Mouse (Mus musculus) intestine, postnatal 0 days (tissue): ENCODE measurements around the gene Nxt1. TPM values are rescaled to one million over a fixed set of nuclear protein-coding genes. Genes with fewer than 3 reads are reported as not detected.

Source experiments
- ATAC-seq: fragments of 200-750 bp; cut with Nextera tagmentation; 2 replicates; pipeline ENCODE4 v1.8.0; 2017; ENCODE audit warnings: mild to moderate bottlenecking, moderate TSS enrichment, moderate library complexity
- H3K27ac ChIP-seq: fragments of 300-500 bp; sonication (generic); 2 replicates; pipeline ENCODE4 v1.5.1; 2014; ENCODE audit warnings: mild to moderate bottlenecking, low read depth, low read length, moderate library complexity
- H3K27me3 ChIP-seq: fragments of 300-500 bp; sonication (generic); replicated peaks from 2 replicates; pipeline ENCODE4 v1.6.1; 2014; ENCODE audit warnings: low read length, mixed read lengths; ENCODE audit not compliant: control insufficient read depth, insufficient read depth
- H3K36me3 ChIP-seq: fragments of 300-500 bp; sonication (generic); 2 replicates; pipeline ENCODE4 v1.6.1; 2014; ENCODE audit warnings: mild to moderate bottlenecking, moderate library complexity; ENCODE audit not compliant: control insufficient read depth, insufficient read depth
- H3K4me1 ChIP-seq: fragments of 300-500 bp; sonication (generic); replicated peaks from 2 replicates; pipeline ENCODE4 v1.6.1; 2014; ENCODE audit warnings: antibody characterized with exemption, low read length, mixed read lengths; ENCODE audit not compliant: control insufficient read depth, insufficient read depth
- H3K4me2 ChIP-seq: fragments of 300-500 bp; sonication (generic); replicated peaks from 2 replicates; pipeline ENCODE4 v1.6.1; 2014; ENCODE audit warnings: low read depth, mild to moderate bottlenecking, moderate library complexity
- H3K4me3 ChIP-seq: fragments of 300-500 bp; sonication (generic); 2 replicates; pipeline ENCODE4 v1.5.1; 2014; ENCODE audit warnings: low read depth, low read length
- H3K9ac ChIP-seq: fragments of 300-500 bp; sonication (generic); 2 replicates; pipeline ENCODE4 v1.6.1; 2014; ENCODE audit warnings: mild to moderate bottlenecking, low read depth, low read length
- H3K9me3 ChIP-seq: fragments of 300-500 bp; sonication (generic); 2 replicates; pipeline ENCODE4 v1.6.1; 2016; ENCODE audit warnings: mixed run types; ENCODE audit not compliant: control insufficient read depth
- CTCF ChIP-seq: sonication (generic); IDR thresholded peaks from 2 replicates; pipeline ENCODE4 v1.5.1; 2016; ENCODE audit warnings: low read depth, mild to moderate bottlenecking, control low read depth, antibody characterized with exemption, moderate library complexity
- WGBS: fragments of 180-500 bp; shearing (Covaris S2); extraction: QIAGEN DNeasy Blood & Tissue Kit; methylation state at CpG from one replicate; pipeline ENCODE4 v1.1.7; 2014; 5-methylcytosine and 5-hydroxymethylcytosine counted together
- polyA plus RNA-seq: library from polyadenylated mRNA; unstranded; fragments of >200 nt; fragmentation: Nextera tagmentation; extraction: Ambion mirVana; gene quantifications from 2 replicates; pipeline ENCODE4 v1.2.1, GENCODE M21; 2015

The Nxt1 gene
- polyA plus RNA-seq, 1 experiment from 2014 or later: 35.6 TPM

DNA sequence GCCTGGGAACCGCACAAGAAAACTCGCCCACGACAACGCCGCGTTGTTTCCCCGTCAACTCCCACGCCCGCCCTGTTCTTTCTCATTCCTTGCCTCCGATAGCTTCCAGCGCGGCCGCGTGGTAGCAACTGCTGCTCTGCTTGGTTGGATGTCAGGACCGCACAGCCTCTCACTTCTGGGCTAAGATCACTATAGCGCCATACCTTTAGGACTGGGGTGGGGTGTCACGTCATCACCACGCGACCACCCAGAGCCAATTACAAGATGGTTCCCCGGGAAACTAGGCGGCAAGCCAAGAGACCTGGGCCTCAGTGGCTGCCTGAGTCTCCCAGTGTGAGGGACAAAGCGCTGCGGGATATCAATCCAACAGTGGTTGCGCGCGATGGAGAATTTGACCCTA is 5.4 kb downstream of the Nxt1 start:
- peaks cover 21% of the 10 kb centered on the region for H3K36me3 ChIP-seq
- TF ChIP-seq CTCF: no peak
- ATAC-seq: no peak
- no peaks in the 10 kb centered on the region for H3K9me3 ChIP-seq
- H3K4me2 ChIP-seq: peak overlapping the region; percentile 54
- H3K9ac ChIP-seq: no peak overlapping the region
- WGBS: 24% methylated on average over 26 of the region's 26 CpGs
- H3K27ac ChIP-seq: no peak overlapping the region
- no peaks in the 10 kb centered on the region for H3K27me3 ChIP-seq
- peaks cover 10% of the 10 kb centered on the region; the same call in 1 of the 2 replicates for H3K4me1 ChIP-seq
- H3K4me3 ChIP-seq: peak overlapping the region; percentile 22; the same call in 1 of the 2 replicates

DNA sequence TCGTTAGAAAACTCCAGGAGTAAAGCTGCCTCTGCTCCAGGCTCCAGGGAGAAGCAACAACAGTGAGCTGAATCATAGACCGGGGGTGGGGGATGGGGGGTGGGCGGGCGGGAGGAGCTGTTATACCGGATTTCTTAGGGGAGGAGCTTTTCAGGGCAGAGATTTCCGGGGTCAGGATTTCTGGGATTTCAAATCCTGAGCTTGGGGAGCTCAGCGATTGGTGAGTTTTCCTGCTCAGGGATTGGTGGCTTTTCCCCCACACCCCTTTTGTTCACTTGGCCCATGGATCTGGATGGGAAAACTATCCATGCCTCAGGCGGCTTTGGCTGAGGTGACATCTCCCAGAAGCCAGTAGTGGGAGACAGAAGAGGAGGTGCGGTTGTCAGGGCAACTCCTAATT is 6.9 kb downstream of the Nxt1 start:
- no peak for TF ChIP-seq CTCF
- H3K4me3 ChIP-seq: peak overlapping the region; percentile 9; the same call in 1 of the 2 replicates

DNA sequence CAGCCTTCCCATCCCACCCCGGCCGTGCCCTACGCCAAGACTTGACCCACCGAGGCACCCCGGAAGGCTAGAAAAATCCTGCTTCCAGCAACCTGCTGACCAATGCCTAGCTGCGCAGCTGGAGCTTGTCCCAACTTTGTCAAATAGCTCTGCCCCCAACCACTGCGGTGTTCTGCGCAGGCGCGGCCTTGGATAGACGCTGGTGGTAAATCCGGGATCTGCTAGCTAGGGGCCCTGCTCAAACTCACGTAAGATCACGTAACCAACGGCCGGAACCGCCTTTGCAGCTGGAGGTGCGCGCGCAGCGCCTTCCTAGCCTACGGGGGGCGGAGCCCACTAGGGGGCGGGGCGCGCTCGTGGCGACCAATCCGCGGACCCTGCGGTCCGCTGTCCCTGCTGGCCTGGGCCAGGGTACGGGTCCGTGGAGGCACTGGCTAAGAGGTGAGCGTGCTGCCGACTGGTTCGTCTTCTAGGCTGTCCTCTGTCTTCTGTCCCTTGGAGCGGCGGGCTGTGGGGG is 8.4 kb downstream of the Nxt1 start, which contains the start of gene Gzf1:
TSS of gene Gzf1 (plus strand) at position 249 of the 517 bp plus-strand sequence.
- Histone ChIP-seq H3K4me2 (peak within 1 kb of the TSS; percentile 87), H3K27me3 (no peaks in the 10 kb centered on the region), H3K27ac (peak within 1 kb of the TSS; percentile 87), H3K4me3 (peak within 1 kb of the TSS; percentile 85), H3K9ac (peak within 1 kb of the TSS; percentile 87), H3K4me1 (peaks cover 6% of the 10 kb centered on the region; the same call in 1 of the 2 replicates), H3K36me3 (peaks cover 29% of the 10 kb centered on the region), H3K9me3 (no peaks in the 10 kb centered on the region)
- ATAC-seq: peak; percentile 92
- TF ChIP-seq CTCF: peak; percentile 43
- WGBS: under 1% methylated on average over 39 of the region's 39 CpGs

More for the DNA sequence above, 6.9 kb downstream of the Nxt1 start:
- Histone ChIP-seq H3K4me2 (peak overlapping the region; percentile 87), H3K9me3 (no peaks in the 10 kb centered on the region), H3K4me1 (peaks cover 6% of the 10 kb centered on the region; the same call in 1 of the 2 replicates), H3K36me3 (peaks cover 30% of the 10 kb centered on the region), H3K27ac (peak overlapping the region; percentile 71), H3K9ac (peak overlapping the region; percentile 26; the same call in 1 of the 2 replicates), H3K27me3 (no peaks in the 10 kb centered on the region)
- WGBS: 5% methylated on average over 9 of the region's 9 CpGs
- peak; percentile 46 for ATAC-seq

DNA sequence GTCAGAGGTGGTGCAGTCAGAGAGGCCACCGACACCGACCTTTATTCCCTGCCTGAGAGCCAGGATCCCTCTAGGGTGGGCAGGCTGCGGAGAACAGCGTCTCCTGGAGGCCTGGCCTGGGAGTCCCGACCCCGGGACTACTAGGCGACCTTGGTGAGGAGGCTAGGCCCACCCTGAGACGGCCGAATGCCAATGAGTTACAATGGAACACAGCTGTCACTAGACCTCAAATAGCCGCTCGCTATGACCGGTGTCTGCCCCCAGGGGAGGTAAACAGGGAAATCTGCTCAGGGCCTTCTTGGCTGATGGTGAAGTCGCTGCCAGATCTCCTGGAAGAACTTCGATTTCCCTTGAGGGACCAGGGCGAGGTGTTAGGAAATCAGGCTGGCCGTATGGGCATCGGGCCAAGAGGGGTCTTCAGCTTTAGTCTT is 9.1 kb downstream of the Nxt1 start:
- peak overlapping the region; percentile 87 for H3K27ac ChIP-seq
- H3K36me3 ChIP-seq: peaks cover 27% of the 10 kb centered on the region
- peak overlapping the region; percentile 87 for H3K4me2 ChIP-seq
- no peaks in the 10 kb centered on the region for H3K27me3 ChIP-seq
- peak; percentile 75 for TF ChIP-seq CTCF
- peak overlapping the region; percentile 85 for H3K4me3 ChIP-seq
- peak overlapping the region; percentile 87 for H3K9ac ChIP-seq
- no peaks in the 10 kb centered on the region for H3K9me3 ChIP-seq
- H3K4me1 ChIP-seq: peaks cover 6% of the 10 kb centered on the region; the same call in 1 of the 2 replicates
- 4% methylated on average over 17 of the region's 17 CpGs for WGBS
- ATAC-seq: peak; percentile 46

DNA sequence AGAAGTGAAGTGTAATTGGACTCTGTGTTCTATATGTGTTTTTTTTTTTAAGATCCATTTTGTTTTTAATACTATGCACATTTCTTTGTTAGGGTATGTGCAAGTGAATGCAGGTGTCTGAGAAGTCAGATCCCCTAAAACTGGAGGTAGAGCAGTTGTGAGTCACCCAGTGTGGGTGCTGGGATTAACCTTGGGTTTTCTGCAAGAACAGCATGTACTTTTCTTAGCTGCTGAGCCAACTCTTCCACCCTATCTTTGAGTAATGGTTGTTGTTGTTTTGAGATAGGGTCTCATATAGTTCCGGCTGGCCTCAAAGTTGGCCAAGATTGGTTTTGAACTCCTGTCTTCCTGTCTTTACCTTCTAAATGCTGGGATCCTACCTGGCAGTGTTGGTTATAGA is 10.6 kb downstream of the Nxt1 start:
- no peaks in the 10 kb centered on the region for H3K27me3 ChIP-seq
- no peak overlapping the region for H3K9ac ChIP-seq
- no peak for TF ChIP-seq CTCF
- H3K4me1 ChIP-seq: peaks cover 6% of the 10 kb centered on the region; the same call in 1 of the 2 replicates
- WGBS: 77% methylated on average over 1 of the region's 1 CpGs
- no peak overlapping the region for H3K4me2 ChIP-seq
- peaks cover 26% of the 10 kb centered on the region for H3K36me3 ChIP-seq
- H3K27ac ChIP-seq: no peak overlapping the region
- ATAC-seq: no peak
- no peaks in the 10 kb centered on the region for H3K9me3 ChIP-seq
- no peak overlapping the region for H3K4me3 ChIP-seq

DNA sequence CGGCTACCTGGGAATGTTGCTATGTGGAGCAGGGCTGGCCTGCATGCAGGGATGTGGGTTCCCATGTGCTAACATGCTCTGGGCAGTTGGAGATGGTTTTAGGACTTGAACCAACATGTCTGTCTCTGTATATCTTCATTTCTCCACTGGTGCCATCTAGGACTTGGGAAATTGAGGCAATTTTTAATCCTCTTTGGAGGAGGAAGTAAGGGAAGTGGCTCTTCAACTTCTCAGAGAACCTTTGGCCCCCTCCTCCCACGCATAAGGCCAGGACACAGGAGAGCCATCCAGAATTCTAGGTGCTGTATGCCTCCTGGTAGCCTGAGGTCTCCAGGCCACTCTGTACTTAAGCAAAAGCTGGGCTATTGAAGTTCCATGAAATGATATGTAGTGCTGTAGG is 12.6 kb downstream of the Nxt1 start:
- no peak overlapping the region for H3K4me2 ChIP-seq
- peaks cover 33% of the 10 kb centered on the region for H3K36me3 ChIP-seq
- H3K4me3 ChIP-seq: no peak overlapping the region
- no peaks in the 10 kb centered on the region for H3K27me3 ChIP-seq
- H3K9me3 ChIP-seq: no peaks in the 10 kb centered on the region
- WGBS: 89% methylated on average over 2 of the region's 2 CpGs
- no peak overlapping the region; the same call in 1 of the 2 replicates for H3K27ac ChIP-seq
- no peak for TF ChIP-seq CTCF
- no peaks in the 10 kb centered on the region for H3K4me1 ChIP-seq
- ATAC-seq: no peak
- no peak overlapping the region for H3K9ac ChIP-seq
